In the genomic region with DNA sequence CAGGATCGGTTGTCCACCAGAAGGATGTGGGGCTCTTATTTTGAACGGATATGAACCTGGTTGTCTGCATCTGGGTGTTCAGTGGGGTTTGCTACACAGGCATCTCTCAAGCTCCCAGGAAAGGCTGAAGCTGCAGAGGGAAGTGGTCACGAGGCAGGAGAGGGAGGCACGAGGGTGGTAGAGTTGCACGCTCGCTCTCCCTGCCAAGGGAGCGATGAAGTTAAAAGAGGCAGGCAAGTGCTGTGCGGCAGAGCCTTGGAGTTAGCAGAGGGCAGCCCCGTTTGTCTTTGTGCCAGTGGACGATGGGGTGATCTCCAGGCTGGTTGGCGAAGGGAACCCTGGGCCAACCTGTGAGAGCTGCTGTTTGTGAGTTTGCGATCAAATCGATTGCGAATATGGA, we compare ENCODE assay signal across 10 mouse cellular contexts.
DNase-seq lines count a peak whose midpoint lies in the region; ATAC-seq and TF ChIP-seq lines count a peak whose summit lies in the region.
"Had no signal": no experiment of that assay in that cellular context is flagged by ENCODE, and none has a peak within 500 bp of the region (broad histone marks: within the 10 kb centered on the region; RNA-seq: fewer than 3 reads in every experiment).

No protein-coding gene starts in this region.

- H3K36me3 ChIP-seq in hindbrain, embryonic 15.5 days = no peaks in the 10 kb centered on the region
- H3K36me3 ChIP-seq in hindbrain, embryonic 12.5 days = no peaks in the 10 kb centered on the region
- H3K36me3 ChIP-seq in embryonic facial prominence, embryonic 14.5 days (ENCODE audit: control insufficient read depth, insufficient read depth, low read length) = no peaks in the 10 kb centered on the region
- no peaks in the 10 kb centered on the region for H3K36me3 ChIP-seq in limb, embryonic 14.5 days (ENCODE audit: control insufficient read depth, insufficient read depth, low read length)

- no peaks in the 10 kb centered on the region for H3K27me3 ChIP-seq in hindbrain, embryonic 15.5 days
- 0 out of 2 replicates have a peak, but pooled peaks cover 4% of the 10 kb centered on the region for H3K27me3 ChIP-seq in hindbrain, embryonic 12.5 days
- no peaks in the 10 kb centered on the region for H3K27me3 ChIP-seq in embryonic facial prominence, embryonic 14.5 days (replicated peaks; ENCODE audit: control insufficient read depth, insufficient read depth, low read length)
- no peaks in the 10 kb centered on the region for H3K27me3 ChIP-seq in limb, embryonic 14.5 days (ENCODE audit: control insufficient read depth, insufficient read depth, low read length)

- H3K27ac ChIP-seq in hindbrain, embryonic 15.5 days (replicated peaks) = peak overlapping the region; percentile 49; the same call in 1 of the 2 replicates
- H3K27ac ChIP-seq in hindbrain, embryonic 12.5 days = no peak overlapping the region
- H3K27ac ChIP-seq in embryonic facial prominence, embryonic 14.5 days (replicated peaks; ENCODE audit: low read depth, low read length) = no peak overlapping the region
- H3K27ac ChIP-seq in limb, embryonic 14.5 days (replicated peaks; ENCODE audit: low read depth, low read length) = no peak overlapping the region
- H3K27ac ChIP-seq: heart, adult 2 months had no signal

- 0 out of 2 replicates have a peak, but pooled peaks have one; percentile 54 for ATAC-seq in hindbrain, embryonic 15.5 days (ENCODE audit: low FRiP score, low read depth)
- ATAC-seq in hindbrain, embryonic 12.5 days (ENCODE audit: low FRiP score) = no peak
- peak; percentile 47 for ATAC-seq in embryonic facial prominence, embryonic 14.5 days (ENCODE audit: low read depth)
- 0 out of 2 replicates have a peak, but pooled peaks have one; percentile 17 for ATAC-seq in granulocyte monocyte progenitor cell, adult 5-6 weeks (replicated peaks; ENCODE audit: poor library complexity, severe bottlenecking)
- no peak for ATAC-seq in limb, embryonic 14.5 days (ENCODE audit: low FRiP score, low read depth)
- ATAC-seq in activated CD4-positive, CD25-positive, alpha-beta regulatory T cell, adult 4 months = no peak

- H3K4me3 ChIP-seq in hindbrain, embryonic 15.5 days = no peak overlapping the region
- no peak overlapping the region for H3K4me3 ChIP-seq in hindbrain, embryonic 12.5 days
- no peak overlapping the region for H3K4me3 ChIP-seq in embryonic facial prominence, embryonic 14.5 days (ENCODE audit: low read depth, low read length)
- H3K4me3 ChIP-seq in limb, embryonic 14.5 days (replicated peaks; ENCODE audit: low read length) = no peak overlapping the region
- H3K4me3 ChIP-seq: heart, adult 2 months had no signal

- H3K9me3 ChIP-seq in hindbrain, embryonic 15.5 days = no peaks in the 10 kb centered on the region
- H3K9me3 ChIP-seq in hindbrain, embryonic 12.5 days (replicated peaks) = no peaks in the 10 kb centered on the region
- H3K9me3 ChIP-seq in embryonic facial prominence, embryonic 14.5 days (ENCODE audit: control insufficient read depth, low read length) = peaks cover 13% of the 10 kb centered on the region; the same call in 1 of the 2 replicates
- no peaks in the 10 kb centered on the region for H3K9me3 ChIP-seq in limb, embryonic 14.5 days (ENCODE audit: control insufficient read depth, low read length)

- TF ChIP-seq POLR2A in limb, embryonic 14.5 days (IDR thresholded peaks at IDR 0.05; ENCODE audit: borderline replicate concordance, extremely low read depth, insufficient read depth, insufficient read length) = no peak

- H3K4me2 ChIP-seq in hindbrain, embryonic 15.5 days = no peak overlapping the region
- no peak overlapping the region for H3K4me2 ChIP-seq in hindbrain, embryonic 12.5 days (replicated peaks)
- peak overlapping the region; percentile 11; the same call in 1 of the 2 replicates for H3K4me2 ChIP-seq in embryonic facial prominence, embryonic 14.5 days (ENCODE audit: low read depth, low read length)
- H3K4me2 ChIP-seq in limb, embryonic 14.5 days (replicated peaks; ENCODE audit: low read depth, low read length, severe bottlenecking) = peak overlapping the region; percentile 15

- peak; percentile 38 for DNase-seq in embryonic facial prominence, embryonic 14.5 days (ENCODE audit: low spot score)
- no peak for DNase-seq in limb, embryonic 14.5 days (ENCODE audit: low spot score)
- no peak for DNase-seq in urinary bladder, postnatal 4 days (ENCODE audit: low spot score in 2 of 2)
- DNase-seq: cerebellum, postnatal 36 days; heart, adult 2 months; lung, adult 2 months had no signal

- 44% methylated on average over 14 of the region's 14 CpGs for WGBS in hindbrain, embryonic 15.5 days
- WGBS in hindbrain, embryonic 12.5 days = 58% methylated on average over 14 of the region's 14 CpGs
- 31% methylated on average over 14 of the region's 14 CpGs for WGBS in embryonic facial prominence, embryonic 14.5 days
- WGBS in limb, embryonic 14.5 days = 25% methylated on average over 14 of the region's 14 CpGs

- H3K4me1 ChIP-seq in hindbrain, embryonic 15.5 days (replicated peaks) = 0 out of 2 replicates have a peak, but pooled peaks cover 6% of the 10 kb centered on the region
- 0 out of 2 replicates have a peak, but pooled peaks cover 3% of the 10 kb centered on the region for H3K4me1 ChIP-seq in hindbrain, embryonic 12.5 days
- H3K4me1 ChIP-seq in embryonic facial prominence, embryonic 14.5 days (ENCODE audit: control insufficient read depth, insufficient read depth, low read length) = peaks cover 11% of the 10 kb centered on the region; the same call in 1 of the 2 replicates
- 0 out of 2 replicates have a peak, but pooled peaks cover 4% of the 10 kb centered on the region for H3K4me1 ChIP-seq in limb, embryonic 14.5 days (ENCODE audit: control insufficient read depth, insufficient read depth, low read length)

- no peak overlapping the region for H3K9ac ChIP-seq in hindbrain, embryonic 15.5 days
- H3K9ac ChIP-seq in hindbrain, embryonic 12.5 days = no peak overlapping the region
- H3K9ac ChIP-seq in embryonic facial prominence, embryonic 14.5 days (ENCODE audit: low read depth, low read length) = no peak overlapping the region
- H3K9ac ChIP-seq in limb, embryonic 14.5 days (ENCODE audit: low read depth, low read length, severe bottlenecking) = no peak overlapping the region

Comparison
In these comparisons a context has a peak if more than half of its experiments do, and no peak if none do; other contexts are left out.
1. ATAC-seq: peak in hindbrain, embryonic 15.5 days (single experiment), embryonic facial prominence, embryonic 14.5 days (single experiment) and granulocyte monocyte progenitor cell, adult 5-6 weeks (single experiment); none in hindbrain, embryonic 12.5 days (single experiment), limb, embryonic 14.5 days (single experiment) and activated CD4-positive, CD25-positive, alpha-beta regulatory T cell, adult 4 months (single experiment).
2. H3K4me2 ChIP-seq: peak in embryonic facial prominence, embryonic 14.5 days (single experiment) and limb, embryonic 14.5 days (single experiment); none in hindbrain, embryonic 15.5 days (single experiment) and hindbrain, embryonic 12.5 days (single experiment).